Mouse (Mus musculus) cortical plate, adult 2 months (tissue): ENCODE measurements around the gene Mcu. TPM values are rescaled to one million over a fixed set of nuclear protein-coding genes. Genes with fewer than 3 reads are reported as not detected.

ENCODE experiments used
- H3K27ac ChIP-seq: fragments of 200-500 bp; 2 replicates; pipeline ENCODE4 v1.5.1; 2012; ENCODE audit warnings: low read length, control low read depth, inconsistent platforms; ENCODE audit not compliant: insufficient read depth
- H3K4me1 ChIP-seq: fragments of 200-500 bp; 2 replicates; pipeline ENCODE4 v1.6.1; 2011; ENCODE audit warnings: low read length; ENCODE audit not compliant: control insufficient read depth, insufficient read depth
- H3K4me3 ChIP-seq: fragments of 200-500 bp; 2 replicates; pipeline ENCODE4 v1.5.1; 2011; ENCODE audit warnings: mild to moderate bottlenecking, low read length, control low read depth; ENCODE audit not compliant: insufficient read depth
- CTCF ChIP-seq: fragments of 200-500 bp; IDR thresholded peaks from 2 replicates; pipeline ENCODE4 v1.5.1; 2011; ENCODE audit warnings: mild to moderate bottlenecking, control low read depth, low read length; ENCODE audit not compliant: insufficient read depth; ENCODE audit errors: extremely low read depth
- POLR2A ChIP-seq: fragments of 200-500 bp; IDR thresholded peaks from 2 replicates; pipeline ENCODE4 v1.6.1; 2011; ENCODE audit warnings: mild to moderate bottlenecking, low read length, control low read depth; ENCODE audit not compliant: insufficient read depth; ENCODE audit errors: extremely low read depth
- polyA plus RNA-seq: library from polyadenylated mRNA; depleted of rRNA; stranded (reverse); fragments of >200 nt; gene quantifications from 2 replicates; pipeline ENCODE4 v1.2.3, GENCODE M21; 2012

Gene Mcu
- polyA plus RNA-seq, 1 experiment: 21.5 TPM

DNA sequence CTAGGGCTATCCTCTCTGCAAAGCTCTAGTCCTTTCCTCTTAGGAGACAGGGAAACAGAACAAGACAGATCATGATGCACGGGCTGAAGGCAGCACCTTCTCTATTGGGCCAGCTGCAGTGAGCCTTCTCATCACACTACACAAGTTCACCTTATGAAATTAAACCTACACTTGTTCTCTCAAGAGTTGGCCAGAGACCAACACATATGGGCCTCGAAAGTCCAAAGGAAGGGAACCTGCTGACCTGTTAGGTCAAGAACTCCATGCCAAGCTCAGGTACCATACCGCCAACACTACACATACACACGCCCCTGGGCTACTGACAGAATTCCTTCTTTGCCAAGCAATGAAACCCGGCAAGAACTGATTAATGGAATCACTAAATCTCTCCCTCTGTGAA lies 1.1 kb downstream of the Mcu start:
- TF ChIP-seq POLR2A (no peak), CTCF (no peak)
- H3K27ac ChIP-seq: no peak overlapping the region

DNA sequence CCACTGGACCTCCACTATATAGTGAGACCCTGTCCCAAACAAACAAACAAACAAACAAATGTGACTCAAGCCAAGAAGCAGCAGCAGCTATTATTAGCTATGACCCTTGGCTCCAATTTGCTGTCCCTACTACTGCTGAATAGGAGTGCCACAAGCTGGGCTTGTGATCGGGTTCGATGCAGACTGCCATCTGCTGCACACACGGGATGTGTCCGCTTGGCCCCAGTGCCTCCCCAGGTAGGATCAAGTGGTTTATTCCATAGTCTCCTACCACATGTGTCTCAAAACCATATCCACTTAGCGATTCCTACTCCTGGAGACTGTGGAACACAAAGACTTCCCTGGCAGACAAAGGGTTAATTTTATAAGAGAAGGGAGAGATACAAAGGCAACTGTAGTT lies 2.4 kb downstream of the Mcu start:
- Histone ChIP-seq H3K27ac (no peak overlapping the region), H3K4me1 (peaks cover 2% of the 10 kb centered on the region; the same call in 1 of the 2 replicates), H3K4me3 (no peak overlapping the region)
- TF ChIP-seq CTCF (no peak), POLR2A (no peak)

More for the DNA sequence above, 1.1 kb downstream of the Mcu start:
- H3K4me3 ChIP-seq: peak overlapping the region; percentile 95
- H3K4me1 ChIP-seq: peaks cover 2% of the 10 kb centered on the region; the same call in 1 of the 2 replicates

DNA sequence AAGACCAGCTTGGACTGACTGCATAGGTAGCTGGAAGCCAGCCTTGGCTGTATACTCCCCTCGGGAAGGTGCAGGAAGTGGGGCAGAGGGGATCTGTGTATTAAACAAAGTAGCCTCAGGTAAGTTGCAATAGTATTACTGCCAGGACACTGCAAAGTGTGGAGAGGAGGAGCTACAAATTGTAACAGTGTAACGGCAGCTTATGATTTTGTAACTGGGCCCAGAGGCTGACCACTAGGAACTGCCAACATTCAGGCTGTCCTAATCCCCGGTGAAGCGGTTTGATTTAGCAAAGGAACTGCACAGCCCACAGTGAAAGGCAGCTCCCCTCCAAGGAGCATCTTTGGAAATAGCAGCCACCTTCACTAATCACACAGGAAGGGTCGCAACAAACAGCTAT lies 3.2 kb downstream of the Mcu start:
- no peak overlapping the region for H3K4me3 ChIP-seq
- no peak overlapping the region for H3K27ac ChIP-seq
- H3K4me1 ChIP-seq: peaks cover 2% of the 10 kb centered on the region; the same call in 1 of the 2 replicates
- TF ChIP-seq POLR2A (no peak), CTCF (no peak)

DNA sequence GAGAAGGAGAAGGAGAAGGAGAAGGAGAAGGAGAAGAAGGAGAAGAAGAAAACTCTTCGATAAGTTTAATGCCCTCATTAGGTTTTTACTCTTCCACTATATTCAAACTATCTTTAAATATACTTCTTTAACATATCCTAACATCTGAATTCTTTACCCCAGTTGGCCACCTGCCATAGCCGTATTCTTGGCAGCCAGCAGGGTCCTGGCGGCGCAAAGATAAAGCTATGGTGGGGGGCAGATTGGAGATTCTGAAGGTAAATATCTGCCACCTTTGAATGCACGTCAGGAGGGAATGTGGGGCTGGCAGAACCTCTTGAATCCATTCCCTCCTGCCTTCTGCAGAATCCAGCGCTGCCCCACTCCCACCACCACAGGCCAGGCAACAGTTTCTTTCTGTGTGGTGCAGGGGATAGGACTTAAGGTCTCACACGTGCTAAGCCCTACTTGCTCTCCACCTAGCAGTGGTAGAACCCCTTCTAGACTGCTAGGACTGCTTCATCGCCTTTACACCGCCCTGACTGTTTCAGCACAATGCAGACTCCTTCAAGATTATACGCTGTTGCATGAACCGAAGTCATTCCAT lies 11.5 kb downstream of the Mcu start:
- no peak overlapping the region for H3K4me3 ChIP-seq
- no peak overlapping the region for H3K27ac ChIP-seq
- peaks cover 4% of the 10 kb centered on the region for H3K4me1 ChIP-seq
- no peak for TF ChIP-seq CTCF
- no peak for TF ChIP-seq POLR2A

DNA sequence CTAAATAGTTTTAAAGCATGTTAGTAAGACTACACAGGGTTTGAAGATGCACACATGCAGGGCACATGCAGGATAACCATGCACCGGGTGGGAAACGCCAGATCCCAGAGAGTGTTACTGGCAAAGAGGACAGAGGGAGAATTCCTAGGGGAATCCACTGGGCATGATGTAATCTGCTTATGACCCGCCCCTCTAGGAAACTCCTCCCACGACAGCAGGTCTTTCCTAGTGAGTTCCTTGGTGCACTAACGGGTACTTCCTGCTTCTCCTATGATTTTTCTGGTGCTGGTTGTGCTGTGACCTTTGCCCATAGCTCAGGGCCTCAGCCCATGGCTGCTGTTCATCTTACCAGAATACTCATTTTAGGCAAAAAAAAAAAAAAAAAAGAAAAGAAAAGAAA lies 12.6 kb downstream of the Mcu start:
- H3K4me3 ChIP-seq: no peak overlapping the region
- H3K27ac ChIP-seq: no peak overlapping the region
- peaks cover 4% of the 10 kb centered on the region for H3K4me1 ChIP-seq
- TF ChIP-seq POLR2A (no peak), CTCF (no peak)

DNA sequence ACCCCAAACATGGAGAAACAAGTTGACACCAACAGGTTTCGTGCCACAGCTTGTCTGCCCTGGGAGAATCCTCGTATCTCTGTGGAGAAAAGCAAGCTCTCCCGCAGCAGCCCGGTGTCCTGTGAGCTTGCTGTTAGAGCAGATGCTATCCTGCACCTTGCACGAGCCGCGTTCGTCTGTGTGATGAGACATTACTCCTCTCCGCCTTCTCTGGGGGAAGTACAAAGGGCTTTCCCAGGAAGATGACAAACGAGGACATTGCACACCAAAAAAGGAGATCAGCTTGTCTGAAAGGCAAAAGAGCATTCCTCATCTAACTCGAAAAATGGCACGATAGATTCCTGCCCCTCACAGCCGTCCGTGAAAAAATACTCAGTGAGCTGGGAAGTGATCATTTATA lies 13.6 kb downstream of the Mcu start:
- Histone ChIP-seq H3K4me1 (peaks cover 3% of the 10 kb centered on the region), H3K4me3 (no peak overlapping the region), H3K27ac (no peak overlapping the region)
- TF ChIP-seq POLR2A (no peak), CTCF (no peak)

DNA sequence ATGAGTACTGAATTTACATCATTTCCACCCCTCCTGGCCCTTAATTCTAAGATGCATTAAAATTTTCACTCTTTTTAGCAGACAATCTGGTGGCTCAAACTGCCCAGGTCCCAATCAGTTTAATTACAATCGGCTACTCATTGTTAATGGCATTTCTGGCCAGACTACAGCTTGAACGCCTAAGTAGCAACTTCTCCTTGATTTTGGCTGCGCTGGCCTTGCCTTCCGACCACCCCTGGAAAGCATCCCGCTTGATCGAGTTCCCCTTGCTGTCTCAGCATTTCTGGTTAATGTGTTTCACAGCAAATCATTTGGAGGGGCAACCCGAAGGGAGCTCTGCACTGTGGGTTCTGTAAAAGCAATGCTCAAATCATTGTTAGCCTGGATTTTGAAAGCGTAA lies 14.4 kb downstream of the Mcu start:
- Histone ChIP-seq H3K4me3 (no peak overlapping the region), H3K27ac (no peak overlapping the region), H3K4me1 (peaks cover 3% of the 10 kb centered on the region)
- TF ChIP-seq POLR2A (no peak), CTCF (no peak)

DNA sequence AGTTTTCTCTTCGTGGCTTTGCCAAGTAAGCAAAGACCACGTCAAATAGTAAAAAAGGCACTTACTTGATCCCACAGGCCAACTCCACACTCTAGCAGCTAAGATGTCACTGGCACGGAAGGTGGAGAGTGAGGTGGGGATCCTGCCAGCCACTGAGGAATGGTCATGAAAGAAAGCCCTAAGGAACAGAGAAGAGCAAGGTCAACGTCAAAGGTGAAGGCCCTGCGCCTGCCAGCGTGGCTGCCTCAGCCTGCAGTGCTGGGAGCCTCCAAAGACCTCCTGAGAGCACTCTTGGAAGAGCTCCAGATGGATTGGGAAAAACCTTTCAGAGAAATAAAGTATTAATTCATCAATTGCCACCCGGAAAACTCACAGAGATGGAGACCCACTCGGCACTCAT lies 16.0 kb downstream of the Mcu start:
- TF ChIP-seq POLR2A: no peak
- no peak for TF ChIP-seq CTCF
- H3K4me1 ChIP-seq: peaks cover 3% of the 10 kb centered on the region
- H3K4me3 ChIP-seq: no peak overlapping the region
- H3K27ac ChIP-seq: no peak overlapping the region

DNA sequence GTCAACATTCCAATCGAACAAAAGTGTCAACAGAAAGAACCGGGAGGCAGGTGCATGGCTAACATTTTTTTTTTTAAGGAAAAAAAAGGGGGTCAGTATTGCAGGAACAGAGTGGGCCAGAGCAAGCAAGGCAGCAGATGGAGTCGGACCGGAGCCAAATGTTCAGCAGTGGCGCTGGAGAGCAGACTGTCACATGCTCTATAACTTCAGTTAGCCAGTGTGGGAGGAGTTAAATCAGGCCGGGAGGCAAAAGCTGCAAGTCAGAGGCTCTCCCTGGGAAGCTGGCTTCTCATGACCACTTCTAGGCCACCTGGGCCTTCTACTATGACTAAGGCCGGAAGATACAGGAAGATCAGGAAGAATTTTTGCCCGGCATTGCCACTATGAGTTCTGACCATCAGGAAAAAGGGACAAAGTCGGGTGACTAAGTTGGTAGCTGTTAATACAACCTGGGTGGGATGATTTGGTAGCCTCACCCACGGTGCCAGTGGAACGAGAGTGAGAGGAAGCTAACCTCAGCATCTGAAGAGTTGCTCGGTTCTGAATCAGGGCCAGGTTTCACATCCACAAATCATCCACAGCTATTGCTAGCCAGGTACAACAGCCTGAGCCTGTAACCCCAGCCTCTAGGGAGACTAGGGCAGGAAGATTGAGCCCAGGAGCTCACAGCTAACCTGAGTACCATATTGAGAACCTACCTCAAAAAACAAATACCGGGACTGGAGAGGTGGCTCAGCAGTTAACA lies 22.5 kb downstream of the Mcu start:
- Histone ChIP-seq H3K4me3 (no peak overlapping the region), H3K4me1 (peaks cover 13% of the 10 kb centered on the region), H3K27ac (no peak overlapping the region)
- TF ChIP-seq POLR2A: no peak
- TF ChIP-seq CTCF: no peak

DNA sequence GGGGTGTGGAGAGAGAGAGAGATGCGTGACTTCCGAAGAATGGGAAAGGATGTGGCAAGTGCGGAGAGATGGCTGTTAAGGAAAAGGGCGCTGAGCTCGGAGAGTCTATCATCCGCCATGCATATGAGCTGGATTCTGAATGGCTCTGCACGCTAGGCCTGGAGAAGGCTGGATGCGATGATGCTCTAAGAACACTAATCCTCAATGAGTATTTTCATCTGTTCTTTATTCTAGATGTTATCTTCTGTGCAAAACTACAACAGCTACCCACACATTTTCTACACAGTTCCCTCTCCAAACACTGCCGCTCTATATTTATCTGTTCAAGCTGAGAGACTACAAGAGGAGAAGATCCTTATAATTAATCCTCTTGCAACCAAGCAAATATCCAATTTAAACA lies 25.9 kb downstream of the Mcu start:
- Histone ChIP-seq H3K27ac (no peak overlapping the region), H3K4me1 (peaks cover 13% of the 10 kb centered on the region), H3K4me3 (no peak overlapping the region)
- TF ChIP-seq POLR2A (no peak), CTCF (no peak)

DNA sequence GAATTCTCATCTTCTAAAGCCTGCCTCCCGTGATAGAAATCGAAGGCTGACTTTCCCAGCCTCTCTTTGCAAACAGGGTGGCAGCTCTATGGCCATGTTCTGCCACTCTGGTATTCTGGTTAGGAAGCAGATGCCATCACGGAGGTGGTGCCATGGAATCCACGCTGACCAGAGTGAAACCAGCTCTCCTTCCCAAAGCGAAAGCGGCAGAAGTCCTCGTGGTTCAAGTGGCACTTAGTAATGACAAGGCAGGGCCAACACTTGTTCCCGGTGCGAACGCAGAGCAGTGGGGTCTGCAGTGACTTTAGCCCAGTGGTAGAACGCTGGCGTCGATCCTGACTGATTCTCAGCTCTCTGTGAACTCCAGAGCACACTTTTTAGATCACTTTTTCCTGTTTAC lies 26.6 kb downstream of the Mcu start:
- Histone ChIP-seq H3K4me1 (peaks cover 13% of the 10 kb centered on the region), H3K27ac (no peak overlapping the region), H3K4me3 (no peak overlapping the region)
- TF ChIP-seq CTCF (no peak), POLR2A (no peak)

DNA sequence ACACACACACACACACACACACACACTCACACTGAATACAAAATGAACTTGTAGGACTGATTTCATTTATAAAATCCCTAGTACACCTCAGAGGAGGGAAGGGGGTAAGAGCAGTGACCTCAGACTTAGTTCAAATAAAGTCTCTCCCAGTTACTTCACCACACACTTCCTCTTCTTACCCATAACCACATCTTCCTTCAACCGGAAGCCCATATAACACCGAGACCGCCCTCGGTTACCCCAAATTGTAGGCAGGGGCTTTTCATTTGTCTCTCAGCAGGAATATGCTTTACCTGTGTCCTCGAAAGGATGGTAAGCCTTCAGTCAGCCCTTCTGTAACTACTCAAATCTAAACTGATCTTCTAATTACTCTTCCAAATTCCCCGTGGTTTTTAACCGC lies 27.1 kb downstream of the Mcu start:
- H3K4me3 ChIP-seq: no peak overlapping the region
- TF ChIP-seq CTCF (no peak), POLR2A (no peak)
- peaks cover 13% of the 10 kb centered on the region for H3K4me1 ChIP-seq
- H3K27ac ChIP-seq: no peak overlapping the region
